Mouse (Mus musculus): Measurements from ENCODE around the gene 1700020A23Rik. TPM values are rescaled to one million over a fixed set of nuclear protein-coding genes. Genes with fewer than 3 reads are reported as not detected.

The 1700020A23Rik gene
- polyA plus RNA-seq, 1 experiment from 2014 or later = not detected

DNA sequence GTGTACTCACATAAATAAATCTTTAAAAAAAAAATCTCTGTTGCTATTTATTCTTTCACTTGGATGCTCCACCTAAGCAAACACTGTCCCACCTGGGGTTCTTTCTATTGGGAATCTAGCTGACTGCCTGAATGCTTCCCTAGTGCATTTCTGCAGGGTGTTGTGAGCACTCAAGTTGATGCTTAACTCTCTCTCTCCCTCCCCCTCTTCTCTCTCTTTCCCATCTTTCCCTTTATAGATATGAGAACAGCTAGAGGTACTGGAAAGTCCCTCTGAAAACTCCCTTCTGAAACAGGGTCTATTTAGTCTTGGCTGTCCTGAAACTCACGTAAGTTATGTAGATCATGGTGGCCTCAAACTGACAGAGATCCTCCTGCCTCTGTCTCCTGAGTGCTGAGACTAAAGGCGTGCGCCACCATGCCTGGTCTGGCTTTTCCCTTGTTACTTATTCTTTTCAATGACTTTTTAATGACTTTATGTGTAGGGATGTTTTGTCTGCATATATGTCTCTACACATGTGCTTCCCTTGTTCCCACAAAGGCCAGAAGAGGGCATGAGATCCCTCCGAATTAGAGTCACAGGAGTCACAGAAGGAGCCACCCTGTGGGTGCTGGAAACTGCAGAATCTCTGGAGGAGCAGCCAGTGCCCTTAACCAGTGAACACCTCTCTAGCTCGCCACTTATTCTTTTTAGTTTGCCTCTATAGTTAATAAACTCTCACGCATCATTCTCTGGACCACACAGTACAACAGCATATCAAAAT lies 9.2 kb downstream of the 1700020A23Rik start:
- no peaks in the 10 kb centered on the region for H3K27me3 ChIP-seq
- ATAC-seq (ENCODE audit: low FRiP score, low read depth) = no peak
- H3K4me1 ChIP-seq = peaks cover 15% of the 10 kb centered on the region
- H3K4me3 ChIP-seq = no peak overlapping the region
- H3K9ac ChIP-seq = no peak overlapping the region
- H3K4me2 ChIP-seq (replicated peaks) = no peak overlapping the region
- WGBS = 74% methylated on average over 6 of the region's 6 CpGs
- peaks cover 11% of the 10 kb centered on the region for H3K36me3 ChIP-seq
- no peak overlapping the region for H3K27ac ChIP-seq
- H3K9me3 ChIP-seq = no peaks in the 10 kb centered on the region

DNA sequence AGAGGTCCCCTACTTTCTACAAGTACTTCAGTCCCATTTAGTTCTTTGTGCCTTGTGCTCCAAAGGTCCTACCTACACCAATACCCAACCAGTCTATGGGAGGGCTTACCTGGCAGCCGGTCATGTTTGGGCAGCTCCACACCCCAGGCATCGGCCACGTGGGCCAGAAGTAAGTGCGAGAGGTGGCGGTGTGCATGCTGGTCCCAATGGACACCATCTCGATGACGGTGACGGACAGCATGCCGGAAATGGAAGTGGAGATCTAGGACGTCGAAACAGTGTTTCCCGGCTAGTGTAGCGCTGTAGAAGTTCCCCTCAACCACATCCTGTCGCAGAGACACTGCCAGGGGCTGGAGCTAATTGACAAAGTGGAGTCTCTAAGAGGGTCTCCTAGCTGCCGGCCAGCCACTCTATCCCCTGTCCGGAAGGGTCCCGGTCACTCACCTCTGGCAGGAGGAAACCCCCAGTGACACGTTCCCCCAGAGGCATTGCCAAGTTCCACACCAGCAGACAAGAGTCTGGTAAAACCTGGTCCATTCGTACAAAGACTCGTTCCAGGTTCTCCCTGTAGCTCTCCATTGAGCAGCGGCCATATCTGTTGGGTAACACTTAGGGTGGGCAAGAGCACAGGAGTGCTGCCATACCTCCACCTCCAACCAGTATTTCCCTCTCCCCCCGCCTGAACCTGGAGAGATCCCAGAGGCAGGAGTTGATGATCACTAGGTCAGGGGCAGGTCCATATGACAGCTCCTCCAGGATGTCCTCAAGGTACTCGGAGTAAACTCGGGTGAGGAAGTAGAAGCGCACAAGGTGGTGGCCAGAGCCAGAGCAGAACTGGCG lies 16.9 kb downstream of the 1700020A23Rik start:
- H3K27ac ChIP-seq = no peak overlapping the region
- no peak for ATAC-seq (ENCODE audit: low FRiP score, low read depth)
- H3K36me3 ChIP-seq = peaks cover 26% of the 10 kb centered on the region
- H3K4me1 ChIP-seq = peaks cover 30% of the 10 kb centered on the region
- H3K4me3 ChIP-seq = no peak overlapping the region
- no peak overlapping the region for H3K9ac ChIP-seq
- H3K27me3 ChIP-seq = no peaks in the 10 kb centered on the region
- H3K9me3 ChIP-seq = no peaks in the 10 kb centered on the region
- H3K4me2 ChIP-seq (replicated peaks) = no peak overlapping the region
- 96% methylated on average over 26 of the region's 26 CpGs for WGBS

DNA sequence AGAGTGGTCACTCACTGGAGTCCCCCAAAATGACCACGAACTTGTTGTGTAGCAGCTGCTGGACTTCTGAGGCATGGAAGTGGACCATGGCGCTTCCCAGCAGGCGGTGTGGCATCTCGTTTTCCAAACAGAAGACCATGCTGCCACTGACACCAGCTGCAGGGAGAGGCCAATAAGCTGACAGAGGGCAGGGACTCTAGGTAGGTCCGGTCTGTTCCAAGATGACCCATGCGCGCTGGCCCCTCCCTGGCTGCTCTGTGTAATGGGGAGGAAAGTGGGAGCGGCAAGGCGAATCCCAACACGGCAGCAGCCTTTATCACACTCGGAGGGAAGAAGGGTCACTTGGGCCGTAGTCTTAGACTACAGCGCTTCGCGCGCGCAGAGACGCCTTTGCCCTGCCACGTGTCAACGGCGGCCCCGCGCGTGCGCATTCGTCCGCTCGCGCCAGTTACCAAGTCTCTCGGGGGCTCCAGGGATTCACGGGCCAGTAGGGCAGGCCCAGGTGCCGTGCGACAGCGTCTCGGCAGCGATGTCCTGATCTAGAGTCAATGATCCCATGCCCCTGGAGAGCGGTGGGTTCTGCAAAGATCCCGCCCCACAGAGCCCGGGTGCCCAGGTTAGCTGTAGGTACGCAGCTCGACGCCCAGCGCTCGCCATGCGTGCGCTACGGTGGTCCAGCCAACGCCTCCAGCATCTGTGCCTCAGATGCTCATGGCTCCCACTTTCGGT lies 18.5 kb downstream of the 1700020A23Rik start:
- peak overlapping the region; percentile 84 for H3K4me2 ChIP-seq (replicated peaks)
- H3K9ac ChIP-seq = peak overlapping the region; percentile 90
- peaks cover 22% of the 10 kb centered on the region for H3K36me3 ChIP-seq
- H3K27me3 ChIP-seq = no peaks in the 10 kb centered on the region
- 14% methylated on average over 49 of the region's 49 CpGs for WGBS
- peaks cover 30% of the 10 kb centered on the region for H3K4me1 ChIP-seq
- H3K4me3 ChIP-seq = peak overlapping the region; percentile 89
- H3K27ac ChIP-seq = peak overlapping the region; percentile 93
- H3K9me3 ChIP-seq = no peaks in the 10 kb centered on the region
- ATAC-seq (ENCODE audit: low FRiP score, low read depth) = peak; percentile 76

DNA sequence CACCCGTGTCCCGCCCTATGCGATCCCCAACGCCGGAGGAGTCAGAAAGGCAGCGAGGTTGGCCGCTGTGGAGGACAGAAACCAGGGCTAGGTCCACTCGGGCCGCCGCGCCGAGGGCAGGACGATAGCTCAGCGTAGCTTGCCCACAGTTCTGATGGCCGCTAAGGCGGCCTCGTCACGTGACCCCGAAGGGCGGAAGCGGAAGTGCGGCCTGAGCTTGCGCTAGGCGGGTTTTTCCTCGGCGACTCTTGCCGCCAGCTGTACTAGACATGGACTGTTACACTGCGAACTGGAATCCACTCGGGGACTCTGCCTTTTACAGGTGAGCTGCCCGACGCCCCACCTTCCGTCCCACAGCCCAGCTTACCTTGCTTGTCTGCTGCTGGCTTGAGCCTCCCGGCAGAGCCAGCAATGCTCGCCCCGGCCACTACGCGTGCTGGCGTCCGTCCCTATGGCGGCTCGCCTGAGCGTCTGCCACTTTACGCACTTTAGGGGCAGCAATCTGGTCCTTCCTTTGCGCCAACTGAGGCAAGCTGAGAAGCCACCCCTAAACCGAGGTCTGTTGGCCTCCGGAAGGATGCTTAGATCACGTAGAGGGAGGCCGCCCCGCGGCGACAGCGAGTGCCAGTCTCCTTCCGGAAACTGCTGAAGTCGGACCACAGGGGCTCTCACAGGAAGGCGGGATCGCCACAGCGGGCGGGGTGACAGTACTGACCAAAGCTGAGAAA lies 19.2 kb downstream of the 1700020A23Rik start, which contains the start of the genes Vps16 and Pced1a:
Gene Vps16, plus strand, starts transcription at position 214 of the 728 bp plus-strand sequence.
Gene Pced1a, minus strand, starts transcription at position 576 of the 728 bp plus-strand sequence.
- Histone ChIP-seq H3K36me3 (peaks cover 15% of the 10 kb centered on the region), H3K4me1 (peaks cover 30% of the 10 kb centered on the region), H3K4me3 (peak within 1 kb of the TSS; percentile 89), H3K9ac (peak within 1 kb of the TSS; percentile 90), H3K4me2 (replicated peaks) (peak within 1 kb of the TSS; percentile 84), H3K27ac (peak within 1 kb of the TSS; percentile 93), H3K27me3 (no peaks in the 10 kb centered on the region), H3K9me3 (no peaks in the 10 kb centered on the region)
- peak; percentile 93 for ATAC-seq (ENCODE audit: low FRiP score, low read depth)
- WGBS = under 1% methylated on average over 58 of the region's 58 CpGs

DNA sequence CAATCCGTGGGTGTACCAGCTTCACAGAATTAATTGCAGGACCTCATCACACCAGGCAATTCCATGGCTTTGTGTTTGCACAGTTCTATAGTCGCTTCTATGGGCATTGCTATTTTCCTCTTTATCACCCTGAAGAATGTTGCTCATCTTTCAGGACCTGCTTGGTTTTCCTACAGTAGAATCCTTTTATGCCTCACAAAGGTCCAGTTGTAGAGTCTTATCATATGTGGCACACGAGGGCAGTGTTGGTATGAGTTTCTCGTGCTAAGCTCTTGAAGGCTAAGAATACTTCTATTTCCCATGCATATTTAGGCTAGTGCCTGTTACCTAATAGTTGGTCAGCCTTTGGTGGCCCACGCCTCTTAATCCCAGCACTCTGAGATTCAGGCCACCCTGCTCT lies 20.1 kb downstream of the 1700020A23Rik start:
- H3K27ac ChIP-seq = peak overlapping the region; percentile 93; the same call in 1 of the 2 replicates
- peak overlapping the region; percentile 90 for H3K9ac ChIP-seq
- H3K4me2 ChIP-seq (replicated peaks) = peak overlapping the region; percentile 84
- WGBS = 48% methylated on average over 5 of the region's 5 CpGs
- peak overlapping the region; percentile 89 for H3K4me3 ChIP-seq
- peaks cover 9% of the 10 kb centered on the region; the same call in 1 of the 2 replicates for H3K36me3 ChIP-seq
- H3K9me3 ChIP-seq = no peaks in the 10 kb centered on the region
- peaks cover 30% of the 10 kb centered on the region for H3K4me1 ChIP-seq
- H3K27me3 ChIP-seq = no peaks in the 10 kb centered on the region
- ATAC-seq (ENCODE audit: low FRiP score, low read depth) = no peak

DNA sequence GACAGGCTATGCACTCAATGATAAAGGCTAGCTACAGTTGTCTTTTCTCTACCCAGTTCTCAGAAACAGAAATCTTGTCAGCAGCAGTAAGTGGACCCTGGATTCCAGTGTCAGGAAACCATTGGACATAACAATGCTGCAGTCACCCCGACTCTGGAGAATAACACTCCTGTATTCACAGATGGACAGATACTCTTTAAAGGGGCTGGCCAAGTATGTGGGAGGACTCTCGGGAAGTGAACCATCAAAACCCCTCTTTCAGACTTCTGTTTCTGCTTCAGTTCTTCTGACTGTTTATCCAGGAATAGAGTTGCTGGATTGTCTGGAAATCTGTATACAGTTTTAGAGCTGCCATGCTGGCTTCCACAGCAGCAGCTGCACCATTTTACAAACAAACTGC lies 24.8 kb downstream of the 1700020A23Rik start:
- Histone ChIP-seq H3K27ac (no peak overlapping the region), H3K4me2 (replicated peaks) (no peak overlapping the region), H3K9ac (no peak overlapping the region), H3K4me1 (peaks cover 7% of the 10 kb centered on the region), H3K27me3 (no peaks in the 10 kb centered on the region), H3K9me3 (no peaks in the 10 kb centered on the region), H3K4me3 (no peak overlapping the region), H3K36me3 (peaks cover 13% of the 10 kb centered on the region)
- no peak for ATAC-seq (ENCODE audit: low FRiP score, low read depth)
- WGBS = 73% methylated on average over 2 of the region's 2 CpGs

DNA sequence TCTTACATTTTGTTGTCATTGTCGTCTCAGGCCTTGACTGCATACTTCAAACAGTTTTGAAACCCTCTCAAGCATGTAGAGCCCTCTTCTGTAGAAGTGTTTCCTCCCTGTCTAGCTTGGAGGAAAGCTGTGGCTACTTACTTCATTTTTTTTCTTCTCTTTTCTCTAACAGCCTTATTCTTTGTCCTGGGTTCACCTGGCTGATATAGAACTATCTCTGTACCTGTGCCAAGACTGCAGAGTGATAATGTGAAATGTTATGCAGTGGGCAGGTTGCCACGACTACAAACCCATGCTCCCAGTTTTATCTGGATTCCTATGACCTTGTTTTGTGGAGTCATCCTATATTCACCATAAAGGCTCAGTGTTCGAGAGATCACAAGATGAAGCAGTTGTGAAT lies 25.4 kb downstream of the 1700020A23Rik start:
- no peak overlapping the region for H3K27ac ChIP-seq
- peaks cover under 1% of the 10 kb centered on the region; the same call in 1 of the 2 replicates for H3K4me1 ChIP-seq
- no peak overlapping the region for H3K9ac ChIP-seq
- no peaks in the 10 kb centered on the region for H3K27me3 ChIP-seq
- 83% methylated on average over 3 of the region's 3 CpGs for WGBS
- no peak overlapping the region for H3K4me2 ChIP-seq (replicated peaks)
- H3K9me3 ChIP-seq = no peaks in the 10 kb centered on the region
- no peak overlapping the region for H3K4me3 ChIP-seq
- no peak for ATAC-seq (ENCODE audit: low FRiP score, low read depth)
- H3K36me3 ChIP-seq = peaks cover 13% of the 10 kb centered on the region

DNA sequence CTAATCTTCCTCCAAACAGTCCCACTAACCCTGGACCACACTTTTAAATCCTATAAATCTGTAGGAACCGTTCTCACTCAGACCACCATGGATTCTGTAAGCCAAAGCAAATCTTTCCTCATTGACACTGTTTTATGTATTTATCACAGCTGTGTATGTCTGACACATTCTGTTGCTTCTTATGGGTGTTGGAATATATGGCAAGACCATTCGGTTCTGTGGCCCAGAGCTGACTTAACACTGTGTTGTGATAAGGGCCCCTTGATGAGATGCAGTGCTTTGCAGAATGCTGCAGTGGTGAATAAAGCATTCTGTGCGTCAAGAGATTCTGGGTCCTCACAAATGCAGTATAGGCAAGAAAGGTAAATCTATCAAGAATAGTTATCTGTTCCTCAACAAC lies 27.1 kb downstream of the 1700020A23Rik start:
- H3K9ac ChIP-seq = no peak overlapping the region
- no peaks in the 10 kb centered on the region for H3K9me3 ChIP-seq
- ATAC-seq (ENCODE audit: low FRiP score, low read depth) = no peak
- no peak overlapping the region for H3K27ac ChIP-seq
- WGBS = 83% methylated on average over 3 of the region's 3 CpGs
- H3K4me1 ChIP-seq = no peaks in the 10 kb centered on the region
- H3K4me2 ChIP-seq (replicated peaks) = no peak overlapping the region
- no peaks in the 10 kb centered on the region for H3K27me3 ChIP-seq
- H3K4me3 ChIP-seq = no peak overlapping the region
- peaks cover 13% of the 10 kb centered on the region for H3K36me3 ChIP-seq

DNA sequence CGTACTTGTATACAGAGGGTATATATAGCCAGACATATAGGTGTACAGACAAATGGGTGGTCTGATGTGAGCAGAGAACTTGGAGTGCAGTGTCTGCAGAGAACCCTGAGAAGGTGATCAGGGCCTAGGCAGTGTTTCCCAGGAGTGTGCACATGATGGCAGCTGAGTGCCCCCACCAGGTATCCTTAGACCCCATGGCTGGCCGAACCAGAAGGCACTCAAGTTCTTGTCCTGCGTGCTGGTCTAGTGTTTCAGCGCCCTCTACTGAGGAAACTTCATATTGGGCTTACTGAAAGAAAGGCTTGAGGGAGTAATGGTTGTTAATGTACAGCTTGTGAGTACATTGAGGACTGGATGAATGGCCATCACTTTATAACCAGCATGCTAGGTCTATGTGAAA lies 28.1 kb downstream of the 1700020A23Rik start:
- no peak for ATAC-seq (ENCODE audit: low FRiP score, low read depth)

DNA sequence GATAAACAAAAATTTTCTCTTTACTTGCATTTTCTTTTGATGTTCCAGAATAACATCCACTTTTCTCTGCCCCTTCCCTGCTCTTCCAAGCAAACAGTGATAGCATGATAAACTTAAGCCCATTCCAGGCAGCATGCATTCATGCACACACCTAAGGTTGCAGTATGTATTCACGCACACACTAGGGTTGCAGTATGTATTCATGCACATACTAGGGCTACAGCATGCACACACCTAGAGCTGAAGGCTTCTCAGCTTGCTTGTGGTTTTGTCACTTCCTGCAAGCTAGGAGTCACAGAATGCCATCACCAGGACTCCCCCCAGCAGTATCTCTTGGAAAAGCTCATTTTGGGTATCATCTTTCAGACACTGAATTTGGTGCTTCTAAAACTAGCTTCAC lies 31.7 kb downstream of the 1700020A23Rik start:
- Histone ChIP-seq H3K4me1 (no peaks in the 10 kb centered on the region), H3K9ac (no peak overlapping the region), H3K36me3 (peaks cover 51% of the 10 kb centered on the region), H3K9me3 (no peaks in the 10 kb centered on the region), H3K4me3 (no peak overlapping the region), H3K27ac (no peak overlapping the region), H3K27me3 (no peaks in the 10 kb centered on the region), H3K4me2 (replicated peaks) (no peak overlapping the region)
- WGBS = 86% methylated on average over 1 of the region's 1 CpGs
- no peak for ATAC-seq (ENCODE audit: low FRiP score, low read depth)

More for the DNA sequence above, 28.1 kb downstream of the 1700020A23Rik start:
- Histone ChIP-seq H3K4me1 (no peaks in the 10 kb centered on the region), H3K27me3 (no peaks in the 10 kb centered on the region), H3K9ac (no peak overlapping the region), H3K36me3 (peaks cover 23% of the 10 kb centered on the region), H3K4me2 (replicated peaks) (no peak overlapping the region), H3K27ac (no peak overlapping the region), H3K4me3 (no peak overlapping the region), H3K9me3 (no peaks in the 10 kb centered on the region)
- WGBS = 24% methylated on average over 4 of the region's 4 CpGs

DNA sequence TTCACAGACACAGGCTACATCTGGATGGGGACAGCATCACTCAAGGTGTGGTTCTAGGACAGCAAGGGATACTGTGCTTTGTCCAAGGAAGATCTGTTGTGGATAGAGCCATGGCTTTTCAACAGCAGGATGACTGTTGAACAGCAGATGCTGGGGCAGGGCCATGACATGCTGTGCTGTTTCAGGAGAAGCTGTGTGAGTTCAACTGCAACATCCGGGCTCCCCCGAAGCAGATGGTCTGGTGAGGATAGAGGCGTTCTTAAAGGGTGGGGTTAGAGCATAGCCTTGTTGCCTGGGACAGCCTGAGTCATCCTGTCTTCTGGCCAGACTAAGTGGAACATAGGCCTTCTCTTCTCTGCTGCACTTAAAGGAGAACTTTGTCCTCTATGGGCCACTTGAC lies 33.8 kb downstream of the 1700020A23Rik start:
- no peak overlapping the region for H3K9ac ChIP-seq
- H3K4me2 ChIP-seq (replicated peaks) = no peak overlapping the region
- H3K36me3 ChIP-seq = peaks cover 67% of the 10 kb centered on the region
- H3K4me3 ChIP-seq = no peak overlapping the region
- no peak for ATAC-seq (ENCODE audit: low FRiP score, low read depth)
- H3K9me3 ChIP-seq = no peaks in the 10 kb centered on the region
- no peaks in the 10 kb centered on the region for H3K27me3 ChIP-seq
- WGBS = 91% methylated on average over 3 of the region's 3 CpGs
- H3K4me1 ChIP-seq = no peaks in the 10 kb centered on the region
- no peak overlapping the region for H3K27ac ChIP-seq

Data from limb, embryonic 13.5 days (tissue).